Mouse (Mus musculus): Measurements from ENCODE around the gene Nasp. TPM values are rescaled to one million over a fixed set of nuclear protein-coding genes. Genes with fewer than 3 reads are reported as not detected.

The Nasp gene
- total RNA-seq, 2 experiments from 2014 or later, result 34.5 to 35.9 TPM

GRCm38 (mm10) chr4:116635197-116635596 is 7.5 kb upstream of the Nasp start:
- DNase-seq, result no peak

- peak; percentile 88 for DNase-seq
These were observed 403 bp downstream of the Nasp start for GRCm38 (mm10) chr4:116627359-116627716.

GRCm38 (mm10) chr4:116626658-116627358 is 933 bp downstream of the Nasp start:
- peak; percentile 58 to 60 for DNase-seq

GRCm38 (mm10) chr4:116624831-116625230 is 2.9 kb downstream of the Nasp start:
- DNase-seq, result no peak

- DNase-seq, result no peak
These were observed 12.5 kb downstream of the Nasp start for GRCm38 (mm10) chr4:116615237-116615636.

- DNase-seq, result no peak
These were observed 15.1 kb downstream of the Nasp start for GRCm38 (mm10) chr4:116612621-116613020.

GRCm38 (mm10) chr4:116596978-116597881 is 30.5 kb downstream of the Nasp start:
- peak; percentile 84 for DNase-seq

- DNase-seq, result no peak
These were observed 31.4 kb downstream of the Nasp start, which contains the start of gene Ccdc17 for GRCm38 (mm10) chr4:116596379-116596778. TSS of gene Ccdc17 (plus strand) at chr4:116596654.

- DNase-seq, result no peak
These were observed 31.9 kb downstream of the Nasp start for GRCm38 (mm10) chr4:116595793-116596192.

- no peak for DNase-seq
These were observed 69.4 kb downstream of the Nasp start for GRCm38 (mm10) chr4:116558151-116558882.

- peak; percentile 98 for DNase-seq
These were observed 70.2 kb downstream of the Nasp start, which contains the start of gene Gpbp1l1 for GRCm38 (mm10) chr4:116557306-116558121. TSS of gene Gpbp1l1 (plus strand) at chr4:116557658.

- peak; percentile 92 to 93 for DNase-seq
These were observed 71.0 kb downstream of the Nasp start for GRCm38 (mm10) chr4:116556561-116557305.

- peak; percentile 70 to 82 for DNase-seq
These were observed 72.1 kb downstream of the Nasp start, which contains the start of gene Tmem69 for GRCm38 (mm10) chr4:116555413-116556300. TSS of gene Tmem69 (minus strand) at chr4:116555936.

- no peak for DNase-seq
These were observed 74.7 kb downstream of the Nasp start for GRCm38 (mm10) chr4:116553035-116553434.

Other genes starting within 250 kb of the Nasp start
- gene Mast2, start 163.8 kb downstream of the Nasp start, total RNA-seq (2021), result 100 to 1,000 TPM; 101 to 105 TPM
- 10 to 100 TPM; 18.6 to 19.2 TPM for gene Ipp, start 120.4 kb downstream of the Nasp start, total RNA-seq (2021)
- gene Tmem69, start 72.0 kb downstream of the Nasp start, total RNA-seq (2021), result 10 to 100 TPM; 11.3 to 12.8 TPM
- 10 to 100 TPM; 39.6 to 43.2 TPM for gene Gpbp1l1, start 70.3 kb downstream of the Nasp start, total RNA-seq (2021)
- gene Ccdc17, start 31.3 kb downstream of the Nasp start, total RNA-seq (2021), result 1 to 10 TPM; 4.0 to 4.3 TPM
- 100 to 1,000 TPM; 372 to 396 TPM for gene Akr1a1, start 23.7 kb upstream of the Nasp start, total RNA-seq (2021)
- gene Prdx1, start 57.6 kb upstream of the Nasp start, total RNA-seq (2021), result 100 to 1,000 TPM; 148 to 168 TPM
- gene Mmachc, start 80.5 kb upstream of the Nasp start, total RNA-seq (2021), result 10 to 100 TPM; 16.1 to 18.3 TPM
- gene Ccdc163, start 80.6 kb upstream of the Nasp start, total RNA-seq (2021), result 1 to 10 TPM; 2.8 to 5.3 TPM
- 1 to 10 TPM; 4.1 to 5.0 TPM for gene Tesk2, start 93.0 kb upstream of the Nasp start, total RNA-seq (2021)
- 10 to 100 TPM; 12.7 to 14.2 TPM for gene Toe1, start 179.7 kb upstream of the Nasp start, total RNA-seq (2021)
- gene Mutyh, start 179.8 kb upstream of the Nasp start, total RNA-seq (2021), result 1 to 10 TPM; 3.0 to 3.7 TPM
- 1 to 10 TPM; 4.9 to 5.2 TPM for gene Hpdl, start 193.8 kb upstream of the Nasp start, total RNA-seq (2021)
- 10 to 100 TPM; 17.6 to 18.5 TPM for gene Zswim5, start 249.4 kb upstream of the Nasp start, total RNA-seq (2021)